Mouse (Mus musculus) layer of hippocampus, postnatal 25 days (tissue): Measurements from ENCODE around the gene Cdc42bpb. TPM values are rescaled to one million over a fixed set of nuclear protein-coding genes. Genes with fewer than 3 reads are reported as not detected.

Source experiments
- DNase-seq, 2 experiments: peaks; one replicate each; pipeline ENCODE4 v3.0.0; 2022; ENCODE audit warnings: mixed read lengths in 2 of 2, low spot score in 1 of 2; ENCODE audit errors: extremely low spot score in 1 of 2
- total RNA-seq, 2 experiments: library from RNA; stranded (reverse); gene quantifications; 2 replicates each; pipeline ENCODE4 v1.2.3; 2021

Cdc42bpb gene
- total RNA-seq: 100 to 1,000 TPM; 107 to 117 TPM

- peak; percentile 91 for DNase-seq
These were observed at the start of gene Cdc42bpb for GRCm38 (mm10) chr12:111377376-111377973. Gene Cdc42bpb, minus strand, starts transcription at chr12:111377718.

DNA sequence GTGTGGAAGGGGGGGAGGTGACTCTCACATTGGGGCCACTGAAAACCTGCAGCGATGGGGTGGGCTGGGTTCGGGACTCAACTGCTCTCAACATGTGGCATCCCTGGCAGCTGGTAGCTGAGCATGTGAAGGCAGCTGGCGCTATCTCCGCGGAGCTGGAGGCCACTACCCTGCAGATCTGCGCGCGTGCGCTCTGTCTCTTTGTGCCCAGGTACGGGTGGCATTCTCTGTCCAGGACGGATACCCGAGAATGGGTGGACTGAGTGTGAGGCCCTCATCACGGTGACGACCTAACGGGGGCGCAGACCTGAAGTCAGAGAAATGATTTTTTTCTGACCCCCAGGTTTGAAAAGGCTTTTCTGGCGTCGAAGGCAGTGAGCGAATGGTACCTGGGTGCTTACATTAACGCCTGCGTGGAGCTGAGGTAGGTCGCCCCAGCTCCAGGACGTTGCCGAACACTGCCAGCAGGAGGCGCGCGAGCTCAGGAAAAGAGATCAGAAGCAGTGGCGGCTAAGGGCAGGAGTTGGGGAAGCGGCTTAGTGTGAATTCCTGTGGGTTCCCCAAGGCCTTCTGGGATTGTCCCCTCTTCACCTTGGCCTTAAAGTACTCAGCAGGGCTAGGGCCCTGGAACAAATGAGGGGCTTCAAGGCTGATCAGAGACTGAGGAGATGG lies 48.4 kb upstream of the Cdc42bpb start:
- peak; percentile 96 to 100 for DNase-seq

DNA sequence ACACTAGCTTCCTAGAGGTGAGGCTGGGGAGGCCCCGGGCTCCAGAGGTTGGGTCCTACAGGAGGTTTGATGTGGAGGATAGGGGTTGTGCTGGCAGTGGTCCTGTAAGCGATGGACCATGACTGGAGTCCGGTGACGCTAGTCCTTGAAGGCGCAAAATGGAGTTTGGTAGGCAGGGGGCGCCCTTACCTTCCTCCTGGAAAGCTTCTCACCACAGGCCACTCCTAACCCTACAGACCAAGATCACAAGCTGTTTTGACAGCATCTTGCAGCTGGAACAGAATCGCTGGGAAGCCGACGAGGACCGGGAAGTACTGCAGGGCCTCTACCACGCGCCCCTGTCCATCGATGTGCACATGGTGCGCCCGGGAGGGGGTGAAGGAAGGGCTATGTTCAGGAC lies 47.7 kb upstream of the Cdc42bpb start:
- DNase-seq: peak; percentile 73 to 90

- DNase-seq: no peak
These were observed 47.0 kb upstream of the Cdc42bpb start for GRCm38 (mm10) chr12:111424547-111424946.

DNA sequence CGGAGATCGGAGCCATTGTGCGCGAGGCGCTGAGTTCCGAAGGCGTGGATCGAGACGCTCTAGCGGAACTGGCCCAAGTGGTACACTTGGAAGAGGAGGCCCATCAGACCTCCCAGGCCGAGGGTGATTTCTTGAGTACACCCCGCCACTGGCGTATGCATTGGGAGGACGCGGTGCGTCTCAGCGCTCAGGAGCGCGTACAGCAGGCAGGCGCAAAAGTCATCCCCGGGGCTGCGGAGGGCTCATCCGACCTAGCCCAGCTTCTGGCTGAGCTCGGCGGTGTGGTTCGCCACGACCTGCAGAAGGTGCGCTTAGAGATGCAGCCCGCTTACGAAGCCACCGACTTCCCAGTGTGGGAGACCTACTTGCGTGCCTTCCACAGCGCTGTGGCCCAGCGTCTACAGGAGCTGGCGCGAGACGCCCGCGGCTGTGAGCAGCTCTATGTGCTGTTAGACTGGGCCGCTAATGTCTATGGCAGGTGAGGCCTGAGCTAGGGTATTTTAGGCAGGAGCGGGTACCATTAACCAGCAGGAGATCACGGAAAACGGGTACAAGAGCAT lies 46.1 kb upstream of the Cdc42bpb start:
- no peak for DNase-seq

- no peak for DNase-seq
These were observed 45.3 kb upstream of the Cdc42bpb start for GRCm38 (mm10) chr12:111422852-111423251.

DNA sequence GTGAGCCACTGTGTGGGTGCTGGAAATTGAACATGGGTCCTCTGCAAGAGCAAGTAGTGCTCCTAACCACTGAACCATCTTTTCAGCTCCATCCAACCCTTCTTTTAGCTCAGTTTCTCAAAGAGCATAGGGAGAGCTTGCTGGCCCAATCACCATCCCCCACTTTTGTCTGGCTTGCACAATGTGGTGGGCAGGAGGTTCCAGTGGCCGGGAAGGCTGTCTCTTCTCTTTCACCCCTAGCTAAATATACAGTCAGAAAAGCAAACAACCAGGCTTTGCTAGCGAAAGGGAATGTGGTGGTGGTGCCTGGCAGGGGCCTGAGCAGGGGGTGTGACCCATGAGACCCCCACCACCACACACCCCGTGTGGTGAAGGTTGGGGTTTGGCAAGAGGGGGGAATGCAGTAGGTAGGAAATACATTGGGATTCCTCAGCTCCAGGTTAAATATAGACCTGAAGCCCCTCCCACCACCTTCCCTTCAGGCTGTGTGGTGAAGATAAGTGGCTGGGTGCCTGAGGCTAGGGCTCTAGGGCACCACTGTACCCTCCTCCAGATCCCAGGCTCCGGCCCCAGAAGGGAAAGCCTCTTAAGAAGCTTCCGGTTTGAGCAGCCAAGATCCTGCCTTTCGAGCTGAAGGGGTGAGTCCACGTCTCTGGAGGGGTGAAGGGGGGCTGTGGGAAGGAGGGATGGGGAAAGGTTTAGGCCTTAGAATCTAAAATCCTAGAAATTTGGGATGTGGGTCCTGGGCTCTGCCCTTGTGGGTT lies 43.6 kb upstream of the Cdc42bpb start:
- DNase-seq: no peak

- DNase-seq: no peak
These were observed 42.4 kb upstream of the Cdc42bpb start for GRCm38 (mm10) chr12:111419918-111420317.

GRCm38 (mm10) chr12:111416921-111417779 lies 39.6 kb upstream of the Cdc42bpb start, which contains the start of gene Exoc3l4:
Gene Exoc3l4, plus strand, starts transcription at chr12:111417017.
- no peak for DNase-seq

GRCm38 (mm10) chr12:111413300-111413699 lies 35.8 kb upstream of the Cdc42bpb start:
- peak; percentile 82 to 91 for DNase-seq

GRCm38 (mm10) chr12:111412581-111413284 lies 35.2 kb upstream of the Cdc42bpb start:
- no peak for DNase-seq

GRCm38 (mm10) chr12:111411631-111412355 lies 34.3 kb upstream of the Cdc42bpb start:
- no peak for DNase-seq

DNA sequence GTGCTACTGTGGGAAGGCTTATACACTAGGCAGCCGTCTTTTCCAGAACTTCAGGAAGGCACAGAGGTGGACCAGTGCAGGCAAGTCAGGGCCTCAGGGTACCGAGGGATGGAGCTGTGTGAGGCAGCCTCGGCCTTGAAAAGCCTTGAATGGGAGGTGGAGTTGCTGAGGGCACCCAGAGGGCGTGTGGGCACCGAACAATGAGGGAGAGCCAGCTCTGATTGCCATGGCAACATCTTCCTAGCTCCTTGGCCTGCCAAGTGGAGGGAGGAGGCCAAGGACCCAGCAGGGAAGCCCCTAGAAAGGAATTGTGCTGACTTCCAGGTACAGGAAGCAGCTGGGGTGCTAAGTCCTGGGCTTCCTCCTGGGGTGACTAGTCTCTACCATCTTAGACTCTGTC lies 32.1 kb upstream of the Cdc42bpb start:
- DNase-seq: no peak

GRCm38 (mm10) chr12:111406622-111407021 lies 29.1 kb upstream of the Cdc42bpb start, which contains the start of gene Lbhd2:
Gene Lbhd2, plus strand, starts transcription at chr12:111406809.
- no peak for DNase-seq

- DNase-seq: no peak
These were observed 27.4 kb upstream of the Cdc42bpb start for GRCm38 (mm10) chr12:111404880-111405279.

GRCm38 (mm10) chr12:111401454-111402184 lies 24.1 kb upstream of the Cdc42bpb start:
- DNase-seq: peak; percentile 67 to 81

DNA sequence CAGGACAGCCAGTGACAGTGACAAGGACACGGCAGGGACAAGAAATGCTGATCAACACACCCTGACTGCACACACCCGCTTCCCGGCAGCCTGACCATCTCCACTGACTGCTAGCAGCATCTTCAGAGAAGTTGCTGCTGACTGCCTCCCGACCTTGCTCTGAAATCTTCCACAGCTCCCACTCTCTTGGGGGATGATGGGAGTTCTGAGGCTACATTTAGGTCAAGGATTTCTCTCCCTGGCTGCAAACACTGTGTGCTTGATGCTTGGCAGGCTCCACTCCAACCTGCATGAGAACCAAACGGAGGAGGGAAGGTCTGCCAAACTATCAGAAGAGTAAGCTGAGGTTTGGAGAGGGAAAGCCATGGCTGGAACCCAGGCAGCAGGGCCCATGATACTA lies 19.5 kb upstream of the Cdc42bpb start:
- DNase-seq: no peak

GRCm38 (mm10) chr12:111394008-111394407 lies 16.5 kb upstream of the Cdc42bpb start:
- DNase-seq: no peak
